Mouse (Mus musculus): Measurements from ENCODE around the gene Slc26a5.

Slc26a5 gene

GRCm38 (mm10) chr5:21804837-21805236 lies 60.6 kb downstream of the Slc26a5 start:
- no peak for DNase-seq (ENCODE audit: low spot score in 2 of 2)

DNA sequence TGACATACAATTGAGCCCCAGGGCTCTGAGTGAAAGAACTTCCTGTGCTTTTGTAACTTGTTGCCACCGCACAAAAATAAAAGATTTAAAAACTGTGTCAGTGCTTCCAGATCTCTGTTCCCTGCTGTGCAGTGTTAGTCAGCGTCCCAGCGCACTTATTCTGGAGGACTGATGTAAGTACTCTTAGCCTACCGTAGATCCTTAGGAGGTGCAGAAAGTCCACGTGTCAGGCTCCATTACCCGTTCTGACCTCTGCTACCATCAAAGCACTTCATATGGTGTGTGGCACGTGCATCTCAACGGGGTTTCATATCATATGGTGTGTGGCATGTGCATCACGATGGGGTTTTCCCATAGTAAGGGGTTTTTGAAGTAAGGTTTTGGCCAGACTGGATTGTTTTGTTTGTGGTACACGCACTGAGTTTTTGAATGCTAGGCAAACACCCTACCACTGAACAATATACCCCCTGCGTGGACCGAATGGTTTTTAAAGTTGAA lies 61.7 kb downstream of the Slc26a5 start:
- no peak for DNase-seq (ENCODE audit: low spot score in 2 of 2)

DNA sequence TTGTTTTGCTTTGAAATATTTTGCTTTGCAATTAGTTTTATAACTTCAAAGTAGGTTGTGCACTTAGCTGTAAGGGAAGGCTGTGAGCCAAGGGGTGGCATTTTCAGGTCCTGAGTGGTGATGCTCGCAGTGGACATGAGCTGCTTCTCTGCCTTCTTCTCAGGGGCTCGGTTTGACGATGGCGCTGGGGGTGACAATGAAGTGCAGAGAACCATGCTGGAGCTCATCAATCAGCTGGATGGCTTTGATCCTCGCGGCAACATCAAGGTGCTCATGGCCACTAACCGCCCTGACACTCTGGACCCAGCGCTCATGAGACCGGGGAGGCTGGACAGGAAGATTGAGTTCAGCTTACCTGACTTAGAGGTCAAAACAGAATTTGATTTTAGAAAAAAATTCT lies 62.5 kb downstream of the Slc26a5 start:
- no peak for DNase-seq (ENCODE audit: low spot score in 2 of 2)

GRCm38 (mm10) chr5:21792166-21792565 lies 73.2 kb downstream of the Slc26a5 start:
- DNase-seq (ENCODE audit: low spot score in 2 of 2): no peak

DNA sequence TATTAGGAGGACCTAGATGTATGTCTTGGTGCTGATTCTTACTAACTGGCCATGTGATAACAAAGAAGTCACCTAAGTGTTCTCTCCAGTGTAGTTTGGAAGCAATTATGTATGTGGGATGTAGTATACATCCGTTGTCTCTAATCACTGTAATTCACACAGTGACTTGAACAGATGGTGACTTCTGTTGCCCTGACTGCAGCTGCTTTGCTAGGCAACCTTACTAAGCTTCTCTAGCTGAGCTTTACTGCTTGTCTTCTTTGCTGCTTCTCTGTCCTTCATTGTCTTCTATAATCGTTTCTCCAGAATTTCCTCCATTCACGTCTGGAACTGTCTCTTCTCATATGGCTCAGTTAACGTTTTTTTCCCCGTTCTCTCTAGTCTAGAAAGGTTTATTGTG lies 76.3 kb downstream of the Slc26a5 start:
- DNase-seq (ENCODE audit: low spot score in 2 of 2): no peak

DNA sequence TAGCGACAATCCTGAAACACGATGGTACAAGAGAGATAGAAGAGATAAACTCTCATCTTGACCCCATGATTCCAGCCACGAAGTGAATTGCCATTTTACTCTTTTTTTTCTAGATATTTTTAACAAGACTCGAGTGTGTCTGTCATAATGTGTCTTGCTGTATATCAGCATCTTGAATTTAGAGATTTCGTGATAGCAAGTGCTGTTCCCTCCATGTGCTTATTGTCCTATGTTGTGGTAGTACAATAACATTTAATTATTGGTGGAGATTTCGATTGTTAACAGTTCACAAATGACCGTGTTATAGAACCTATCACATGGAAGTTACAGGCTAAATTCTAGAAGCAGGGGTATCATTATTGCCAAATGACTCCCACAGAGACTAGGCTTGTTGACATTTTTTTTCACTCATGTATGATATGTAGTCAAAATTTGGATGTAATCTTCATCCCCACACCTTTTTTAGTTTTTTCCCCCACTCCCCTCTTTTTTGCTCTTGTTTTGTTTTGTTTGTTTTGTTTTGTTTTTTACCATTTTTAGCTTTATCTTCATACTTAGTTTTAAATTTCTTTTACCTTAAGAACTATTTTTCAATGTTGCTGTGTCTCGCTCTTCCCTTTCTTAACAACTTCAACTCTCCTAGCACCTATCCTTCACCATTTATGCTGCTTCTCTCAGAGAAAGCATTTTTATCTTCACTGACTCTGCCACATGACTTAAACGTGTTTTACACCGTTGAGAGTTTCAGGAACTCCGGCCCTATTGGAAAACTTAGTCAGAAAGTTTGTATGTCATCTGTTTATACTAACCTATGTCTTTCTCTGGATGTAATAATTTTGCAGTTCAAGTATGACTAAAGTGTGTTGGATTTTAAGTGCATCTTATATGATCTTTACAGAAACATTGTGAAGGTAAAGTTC lies 78.0 kb downstream of the Slc26a5 start:
- DNase-seq (ENCODE audit: low spot score in 2 of 2): no peak

DNA sequence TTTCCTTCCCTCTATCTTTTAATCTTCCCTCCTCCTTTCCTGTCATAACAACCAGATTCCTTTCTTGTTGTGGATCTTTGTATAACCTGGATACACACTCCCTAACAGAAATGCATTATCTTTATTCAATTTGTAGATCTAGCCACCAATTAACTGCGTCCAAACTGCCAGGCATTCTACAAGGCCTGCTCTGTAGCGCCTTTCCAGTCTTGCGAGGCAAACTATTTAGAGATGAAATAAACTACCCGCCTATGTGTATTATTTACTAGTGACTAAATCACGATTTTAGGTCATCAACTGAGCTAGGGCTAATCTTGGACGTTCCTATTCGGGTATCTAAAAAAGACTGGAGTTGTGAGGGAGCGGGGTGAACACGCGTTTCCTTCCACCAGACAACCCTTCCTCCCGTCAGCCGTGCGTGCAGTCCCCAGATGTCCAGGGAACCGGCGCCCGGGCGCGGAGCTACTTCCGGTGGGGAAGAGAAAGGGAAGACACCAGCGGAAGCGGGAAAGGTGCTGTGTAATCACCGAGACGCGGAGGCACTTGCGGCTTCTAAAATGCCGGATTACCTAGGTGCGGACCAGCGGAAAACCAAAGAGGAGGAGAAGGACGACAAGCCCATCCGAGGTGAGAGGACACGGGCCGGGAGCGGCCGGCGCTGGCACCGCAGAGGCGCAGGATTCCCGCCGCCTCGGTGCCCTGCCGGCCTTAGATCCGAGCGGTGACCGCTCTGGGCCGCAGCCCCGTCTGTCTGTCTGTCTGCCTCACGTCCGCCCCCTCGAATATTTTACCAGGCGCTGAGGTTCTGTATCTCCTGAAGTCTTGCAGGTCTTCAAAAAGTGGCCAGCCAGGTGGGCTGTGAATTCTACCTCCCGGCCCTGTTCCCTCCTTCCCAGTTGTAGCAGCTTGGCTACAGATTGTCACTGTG lies 78.9 kb downstream of the Slc26a5 start:
- DNase-seq (ENCODE audit: low spot score in 2 of 2): peak; percentile 82 to 92

GRCm38 (mm10) chr5:21785776-21786175 lies 79.6 kb downstream of the Slc26a5 start:
- DNase-seq (ENCODE audit: low spot score in 2 of 2): no peak

DNA sequence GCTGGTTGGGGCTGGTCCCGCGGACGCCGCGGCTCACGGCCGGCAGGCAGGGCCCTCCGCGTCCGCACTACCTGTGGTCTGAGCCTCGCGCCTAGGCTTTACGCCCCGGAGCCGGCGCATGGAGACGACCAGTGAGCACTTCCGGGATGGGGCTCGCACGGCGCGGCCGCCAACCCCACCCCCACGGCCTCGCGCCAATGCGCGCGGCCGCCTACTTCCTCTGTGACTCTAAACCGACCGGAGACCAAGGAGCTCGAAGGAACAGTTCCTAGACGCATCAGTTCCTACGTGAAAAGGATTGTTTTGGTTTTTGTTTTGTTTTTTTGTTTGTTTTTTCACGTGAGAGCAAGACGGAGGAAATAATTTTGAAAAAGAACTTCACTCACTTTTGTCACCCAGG lies 80.4 kb downstream of the Slc26a5 start, which contains the start of the genes Dnajc2 and Psmc2:
Gene Dnajc2 (minus strand): TSS at position 199 of the 400 bp plus-strand sequence.
Gene Psmc2 (plus strand): TSS at position 231 of the 400 bp plus-strand sequence.
- DNase-seq (ENCODE audit: low spot score in 2 of 2): peak; percentile 78 to 84

GRCm38 (mm10) chr5:21784161-21785052 lies 81.0 kb downstream of the Slc26a5 start:
- peak in 1 of 2 experiments; percentile 10 for DNase-seq (ENCODE audit: low spot score in 2 of 2)

- no peak for DNase-seq (ENCODE audit: low spot score in 2 of 2)
Observed at GRCm38 (mm10) chr5:21776491-21776890, 88.9 kb downstream of the Slc26a5 start.

- DNase-seq (ENCODE audit: low spot score in 2 of 2): no peak
Observed at GRCm38 (mm10) chr5:21769841-21770240, 95.6 kb downstream of the Slc26a5 start.

DNA sequence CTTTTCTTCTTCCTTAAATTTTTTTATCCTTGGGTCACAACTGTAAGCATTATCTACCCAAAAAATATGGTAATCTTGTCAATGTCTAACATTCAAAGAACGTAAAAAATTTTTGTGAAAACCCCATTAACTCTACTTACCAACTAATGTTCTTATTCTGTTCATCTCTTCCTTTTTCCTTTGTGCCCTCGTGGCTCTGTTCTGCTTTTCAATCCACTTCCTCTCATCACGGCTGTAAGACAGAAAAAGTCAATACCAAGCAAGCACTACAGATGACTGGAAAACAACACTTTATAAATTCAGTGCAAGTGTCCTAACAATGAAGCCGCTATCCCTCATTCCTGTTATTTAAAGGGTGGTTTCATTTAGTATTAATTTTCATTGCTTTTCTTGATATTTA lies 96.9 kb downstream of the Slc26a5 start:
- no peak for DNase-seq (ENCODE audit: low spot score in 2 of 2)

Measured in spleen, postnatal 14 days (tissue).